Mouse (Mus musculus) stomach, postnatal 0 days (tissue): Measurements from ENCODE around the gene Lama4. TPM values are rescaled to one million over a fixed set of nuclear protein-coding genes. Genes with fewer than 3 reads are reported as not detected.

Experiments used
- ATAC-seq: fragments of 200-750 bp; cut with Nextera tagmentation; 2 replicates; pipeline ENCODE4 v1.8.0; 2017; ENCODE audit not compliant: low FRiP score, low TSS enrichment
- DNase-seq: peaks from one replicate; pipeline ENCODE4 v3.0.0-alpha.2; 2016; ENCODE audit warnings: low spot score
- H3K27ac ChIP-seq: fragments of 300-500 bp; sonication (generic); replicated peaks from 2 replicates; pipeline ENCODE4 v1.5.1; 2014; ENCODE audit warnings: mild to moderate bottlenecking, control low read depth
- H3K27me3 ChIP-seq: fragments of 300-500 bp; sonication (generic); 2 replicates; pipeline ENCODE4 v1.6.1; 2014; ENCODE audit warnings: low read length; ENCODE audit not compliant: control insufficient read depth, insufficient read depth
- H3K36me3 ChIP-seq: fragments of 300-500 bp; sonication (generic); 2 replicates; pipeline ENCODE4 v1.6.1; 2014; ENCODE audit warnings: low read length, mixed read lengths; ENCODE audit not compliant: control insufficient read depth, insufficient read depth
- H3K4me1 ChIP-seq: fragments of 300-500 bp; sonication (generic); replicated peaks from 2 replicates; pipeline ENCODE4 v1.6.1; 2014; ENCODE audit warnings: antibody characterized with exemption; ENCODE audit not compliant: control insufficient read depth, insufficient read depth
- H3K4me2 ChIP-seq: fragments of 300-500 bp; sonication (generic); replicated peaks from 2 replicates; pipeline ENCODE4 v1.6.1; 2014; ENCODE audit warnings: low read depth, mild to moderate bottlenecking, control low read depth, moderate library complexity
- H3K4me3 ChIP-seq: fragments of 300-500 bp; sonication (generic); 2 replicates; pipeline ENCODE4 v1.5.1; 2014; ENCODE audit warnings: low read depth, low read length, control low read depth
- H3K9ac ChIP-seq: fragments of 300-500 bp; sonication (generic); 2 replicates; pipeline ENCODE4 v1.6.1; 2014; ENCODE audit warnings: mild to moderate bottlenecking, low read length, control low read depth, mixed read lengths
- H3K9me3 ChIP-seq: fragments of 300-500 bp; sonication (generic); 2 replicates; pipeline ENCODE4 v1.6.1; 2016; ENCODE audit warnings: low read length; ENCODE audit not compliant: control insufficient read depth
- CTCF ChIP-seq: IDR thresholded peaks from 2 replicates; pipeline ENCODE4 v1.5.1; 2016; ENCODE audit warnings: antibody characterized with exemption, low read depth, mild to moderate bottlenecking, moderate library complexity
- EP300 ChIP-seq: optimal IDR thresholded peaks from 2 replicates; pipeline ENCODE3; 2016; ENCODE audit warnings: antibody characterized with exemption
- WGBS: fragments of 180-500 bp; shearing (Covaris S2); extraction: QIAGEN DNeasy Blood & Tissue Kit; methylation state at CpG from one replicate; pipeline ENCODE4 v1.1.7; 2014; 5-methylcytosine and 5-hydroxymethylcytosine counted together
- polyA plus RNA-seq: library from polyadenylated mRNA; unstranded; fragments of >200 nt; fragmentation: Nextera tagmentation; extraction: Ambion mirVana; gene quantifications from 2 replicates; pipeline ENCODE4 v1.2.1, GENCODE M21; 2015

Gene Lama4
- polyA plus RNA-seq, 1 experiment from 2014 or later = 27.6 TPM

- WGBS = 69% methylated on average over 3 of the region's 3 CpGs
- no peaks in the 10 kb centered on the region for H3K36me3 ChIP-seq
- no peaks in the 10 kb centered on the region; the same call in 1 of the 2 replicates for H3K4me1 ChIP-seq
- ATAC-seq (no peak), DNase-seq (no peak)
- no peaks in the 10 kb centered on the region for H3K27me3 ChIP-seq
- no peak overlapping the region for H3K27ac ChIP-seq
- no peak overlapping the region for H3K9ac ChIP-seq
- no peak overlapping the region for H3K4me3 ChIP-seq
- no peak for TF ChIP-seq CTCF
- no peak for TF ChIP-seq EP300
- H3K4me2 ChIP-seq = no peak overlapping the region
- no peaks in the 10 kb centered on the region for H3K9me3 ChIP-seq
Measured at GRCm38 (mm10) chr10:38986053-38986452, 20.7 kb downstream of the Lama4 start.

DNA sequence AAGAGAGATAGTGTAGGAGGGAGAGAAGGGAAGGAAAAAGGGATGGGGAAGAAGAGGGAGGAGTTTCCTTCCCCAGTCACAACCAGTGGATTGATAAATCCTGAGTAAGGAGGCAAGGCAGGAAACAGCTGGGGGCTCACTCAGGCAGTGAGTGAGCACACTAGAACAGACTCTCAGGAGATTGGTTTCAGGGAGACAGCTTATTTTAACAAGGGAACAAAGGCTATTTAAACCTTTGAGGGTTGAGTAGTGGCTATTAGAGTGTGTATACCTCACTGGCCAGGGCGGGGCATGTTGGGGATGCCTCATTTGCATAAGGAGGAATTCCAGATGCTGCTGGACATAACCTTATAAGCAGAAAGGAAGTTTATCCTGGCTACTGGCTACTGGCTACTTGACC lies 27.5 kb downstream of the Lama4 start:
- H3K36me3 ChIP-seq = no peaks in the 10 kb centered on the region
- no peak for ATAC-seq
- H3K9me3 ChIP-seq = no peaks in the 10 kb centered on the region
- no peak for DNase-seq
- H3K4me3 ChIP-seq = no peak overlapping the region
- TF ChIP-seq EP300 (no peak), CTCF (no peak)
- H3K4me1 ChIP-seq = no peaks in the 10 kb centered on the region
- no peak overlapping the region for H3K27ac ChIP-seq
- no peak overlapping the region for H3K4me2 ChIP-seq
- whole genome bisulfite sequencing = 89% methylated on average over 1 of the region's 1 CpGs
- no peaks in the 10 kb centered on the region for H3K27me3 ChIP-seq
- no peak overlapping the region for H3K9ac ChIP-seq

- 76% methylated on average over 2 of the region's 2 CpGs for WGBS
Measured at GRCm38 (mm10) chr10:38993632-38994424, 28.5 kb downstream of the Lama4 start.

GRCm38 (mm10) chr10:38994719-38995450 lies 29.6 kb downstream of the Lama4 start:
- Histone ChIP-seq H3K4me2 (no peak overlapping the region), H3K4me1 (no peaks in the 10 kb centered on the region), H3K4me3 (no peak overlapping the region), H3K27ac (no peak overlapping the region), H3K9ac (no peak overlapping the region), H3K27me3 (no peaks in the 10 kb centered on the region), H3K9me3 (no peaks in the 10 kb centered on the region), H3K36me3 (no peaks in the 10 kb centered on the region)
- TF ChIP-seq CTCF (no peak), EP300 (no peak)
- ATAC-seq (no peak), DNase-seq (no peak)
- WGBS = 75% methylated on average over 9 of the region's 9 CpGs

More at GRCm38 (mm10) chr10:38993632-38994424, 28.5 kb downstream of the Lama4 start:
- no peak for TF ChIP-seq EP300
- no peak for TF ChIP-seq CTCF
- no peaks in the 10 kb centered on the region for H3K9me3 ChIP-seq
- no peaks in the 10 kb centered on the region for H3K36me3 ChIP-seq
- no peak overlapping the region for H3K9ac ChIP-seq
- DNase-seq (no peak), ATAC-seq (no peak)
- no peaks in the 10 kb centered on the region for H3K4me1 ChIP-seq
- no peak overlapping the region for H3K27ac ChIP-seq
- no peak overlapping the region for H3K4me2 ChIP-seq
- H3K27me3 ChIP-seq = no peaks in the 10 kb centered on the region
- H3K4me3 ChIP-seq = no peak overlapping the region

GRCm38 (mm10) chr10:38995896-38996295 lies 30.6 kb downstream of the Lama4 start:
- H3K9me3 ChIP-seq = no peaks in the 10 kb centered on the region
- no peak for DNase-seq
- TF ChIP-seq EP300 (no peak), CTCF (no peak)
- H3K4me3 ChIP-seq = no peak overlapping the region
- WGBS = 70% methylated on average over 2 of the region's 2 CpGs
- no peak overlapping the region for H3K4me2 ChIP-seq
- no peak for ATAC-seq
- no peaks in the 10 kb centered on the region for H3K27me3 ChIP-seq
- H3K9ac ChIP-seq = no peak overlapping the region
- no peaks in the 10 kb centered on the region for H3K36me3 ChIP-seq
- H3K27ac ChIP-seq = no peak overlapping the region
- no peaks in the 10 kb centered on the region for H3K4me1 ChIP-seq

DNA sequence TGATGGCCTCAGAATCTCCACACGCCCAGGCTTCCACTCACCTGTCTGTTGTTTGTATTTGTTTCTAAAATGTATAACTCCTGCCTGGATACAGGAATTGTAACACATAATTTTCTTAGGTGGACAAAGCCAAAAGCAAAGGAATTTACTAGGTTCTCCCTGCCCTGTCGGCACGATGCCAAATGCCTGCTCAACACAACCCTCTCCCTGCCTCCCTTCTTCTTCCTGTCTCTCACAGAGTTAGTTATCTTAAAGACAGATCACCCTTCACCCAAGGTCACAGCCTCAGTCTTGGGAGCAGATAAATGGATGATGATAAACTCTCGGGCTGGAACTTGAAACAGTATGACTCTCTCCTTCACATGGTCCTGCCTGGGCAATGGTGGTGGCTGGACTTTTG lies 35.6 kb downstream of the Lama4 start:
- no peak for DNase-seq
- H3K4me1 ChIP-seq = no peaks in the 10 kb centered on the region
- H3K36me3 ChIP-seq = no peaks in the 10 kb centered on the region
- no peaks in the 10 kb centered on the region for H3K9me3 ChIP-seq
- TF ChIP-seq CTCF (no peak), EP300 (no peak)
- no peak overlapping the region for H3K4me2 ChIP-seq
- whole genome bisulfite sequencing = 47% methylated on average over 4 of the region's 4 CpGs
- H3K27me3 ChIP-seq = no peaks in the 10 kb centered on the region
- no peak for ATAC-seq
- H3K9ac ChIP-seq = no peak overlapping the region
- H3K27ac ChIP-seq = no peak overlapping the region
- no peak overlapping the region for H3K4me3 ChIP-seq
